Mouse (Mus musculus) kidney, adult 18-20 months (tissue): Measurements from ENCODE around the gene Otud5.
"Not testable (repeated sequence)": the region's sequence is repeated elsewhere in the genome, so short reads cannot be mapped to it uniquely, and the experiment has no call there.

ENCODE experiments used
- DNase-seq: peaks from one replicate; pipeline ENCODE4 v3.0.0; 2021

Otud5 gene

GRCm38 (mm10) chrX:7841163-7842162, at the start of gene Otud5:
Gene Otud5 (plus strand): TSS chrX:7841364.
- DNase-seq, result peak; percentile 89

- DNase-seq, result no peak
Observed at GRCm38 (mm10) chrX:7793361-7793760, 47.8 kb upstream of the Otud5 start.

GRCm38 (mm10) chrX:7795016-7795415, 46.1 kb upstream of the Otud5 start:
- DNase-seq, result peak; percentile 27

GRCm38 (mm10) chrX:7797327-7797726, 43.8 kb upstream of the Otud5 start:
- peak; percentile 16 for DNase-seq

GRCm38 (mm10) chrX:7802157-7802556, 39.0 kb upstream of the Otud5 start:
- not testable (repeated sequence) for DNase-seq

- DNase-seq, result peak; percentile 20
Observed at GRCm38 (mm10) chrX:7815016-7815415, 26.1 kb upstream of the Otud5 start.

GRCm38 (mm10) chrX:7821865-7822779, 19.0 kb upstream of the Otud5 start, which contains the start of gene Kcnd1:
Gene Kcnd1 (plus strand): TSS chrX:7822289.
- DNase-seq, result no peak

GRCm38 (mm10) chrX:7837146-7837545, 4.0 kb upstream of the Otud5 start:
- DNase-seq, result no peak

GRCm38 (mm10) chrX:7840842-7841162, 362 bp upstream of the Otud5 start:
- no peak for DNase-seq

- peak; percentile 5 for DNase-seq
Observed at GRCm38 (mm10) chrX:7842318-7842717, 1.2 kb downstream of the Otud5 start.

GRCm38 (mm10) chrX:7847845-7848244, 6.7 kb downstream of the Otud5 start:
- no peak for DNase-seq

GRCm38 (mm10) chrX:7854578-7854977, 13.4 kb downstream of the Otud5 start:
- DNase-seq, result peak; percentile 31

GRCm38 (mm10) chrX:7859191-7859753, 18.1 kb downstream of the Otud5 start:
- DNase-seq, result no peak

GRCm38 (mm10) chrX:7863181-7863580, 22.0 kb downstream of the Otud5 start:
- DNase-seq, result no peak

GRCm38 (mm10) chrX:7864551-7864950, 23.4 kb downstream of the Otud5 start:
- no peak for DNase-seq

- no peak for DNase-seq
Observed at GRCm38 (mm10) chrX:7865343-7865742, 24.2 kb downstream of the Otud5 start.

GRCm38 (mm10) chrX:7865786-7866185, 24.6 kb downstream of the Otud5 start:
- no peak for DNase-seq

- no peak for DNase-seq
Observed at GRCm38 (mm10) chrX:7867141-7867540, 26.0 kb downstream of the Otud5 start.

GRCm38 (mm10) chrX:7868506-7868905, 27.3 kb downstream of the Otud5 start:
- no peak for DNase-seq

GRCm38 (mm10) chrX:7869826-7870225, 28.7 kb downstream of the Otud5 start:
- no peak for DNase-seq

GRCm38 (mm10) chrX:7878007-7878419, 36.8 kb downstream of the Otud5 start, which contains the start of gene Pim2:
Gene Pim2 (plus strand): TSS chrX:7878262.
- DNase-seq, result peak; percentile 80

GRCm38 (mm10) chrX:7878495-7878894, 37.3 kb downstream of the Otud5 start:
- peak; percentile 31 for DNase-seq

- DNase-seq, result peak; percentile 49
Observed at GRCm38 (mm10) chrX:7879819-7880218, 38.7 kb downstream of the Otud5 start.
